Mouse (Mus musculus) C2C12 (cell line): ENCODE results near the gene Limd1. TPM values are rescaled to one million over a fixed set of nuclear protein-coding genes. Genes with fewer than 3 reads are reported as not detected.

Experiments used
- H3K27me3 ChIP-seq: one replicate; pipeline ENCODE4 v1.6.1; 2011; ENCODE audit not compliant: control insufficient read depth, insufficient read depth, insufficient read length
- H3K36me3 ChIP-seq: one replicate; pipeline ENCODE4 v1.6.1; 2011; ENCODE audit not compliant: control insufficient read depth, insufficient read depth
- H3K4me3 ChIP-seq: one replicate; pipeline ENCODE4 v1.5.1; 2011; ENCODE audit warnings: mild to moderate bottlenecking, control low read depth; ENCODE audit not compliant: poor library complexity, insufficient read depth, severe bottlenecking
- H3K79me2 ChIP-seq: one replicate; pipeline ENCODE4 v1.6.1; 2011; ENCODE audit not compliant: control insufficient read depth, insufficient read depth
- H3K79me3 ChIP-seq: one replicate; pipeline ENCODE4 v1.6.1; 2011; ENCODE audit warnings: low read depth, control low read depth
- H3ac ChIP-seq: one replicate; pipeline ENCODE3; 2011; ENCODE audit warnings: low read depth; ENCODE audit not compliant: control insufficient read depth, insufficient read length
- CEBPB ChIP-seq: IDR thresholded peaks from one replicate; pipeline ENCODE4 v1.6.1; 2011; ENCODE audit warnings: low read depth, mild to moderate bottlenecking, control low read depth, moderate library complexity
- CTCF ChIP-seq: IDR thresholded peaks from one replicate; pipeline ENCODE4 v1.5.1; 2011; ENCODE audit not compliant: control insufficient read depth, insufficient read depth, insufficient read length
- FOSL1 ChIP-seq: IDR thresholded peaks from one replicate; pipeline ENCODE4 v1.8.0; 2011; ENCODE audit warnings: mild to moderate bottlenecking, low read length; ENCODE audit not compliant: poor library complexity, insufficient read depth, severe bottlenecking
- MAX ChIP-seq: IDR thresholded peaks from one replicate; pipeline ENCODE4 v1.6.1; 2011; ENCODE audit warnings: mild to moderate bottlenecking, control low read depth
- MYOD1 ChIP-seq: IDR thresholded peaks from one replicate; pipeline ENCODE4 v1.6.1; 2011; ENCODE audit warnings: low read depth; ENCODE audit not compliant: control insufficient read depth, insufficient read length
- MYOG ChIP-seq: IDR thresholded peaks from one replicate; pipeline ENCODE4 v1.6.1; 2011; ENCODE audit not compliant: control insufficient read depth, insufficient read length; ENCODE audit errors: extremely low read depth
- USF1 ChIP-seq: IDR thresholded peaks from one replicate; pipeline ENCODE4 v1.6.1; 2011; ENCODE audit warnings: low read depth, mild to moderate bottlenecking, control low read depth, moderate library complexity
- polyA plus RNA-seq: library from polyadenylated mRNA; unstranded; fragments of >200 nt; fragmentation: generic; extraction: Trizol; gene quantifications from one replicate; pipeline ENCODE4 v1.2.1, GENCODE M21; 2012; ENCODE audit warnings: missing spikeins

The Limd1 gene
- polyA plus RNA-seq, 1 experiment: 20.0 TPM

- no peak overlapping the region for H3ac ChIP-seq
- H3K79me2 ChIP-seq: peaks cover 100% of the 10 kb centered on the region
- no peak for TF ChIP-seq CEBPB
- no peak for TF ChIP-seq MAX
- TF ChIP-seq FOSL1: no peak
- TF ChIP-seq CTCF: no peak
- TF ChIP-seq MYOD1: no peak
- TF ChIP-seq MYOG: no peak
- no peak for TF ChIP-seq USF1
- H3K79me3 ChIP-seq: peaks cover 86% of the 10 kb centered on the region
- H3K4me3 ChIP-seq: no peak overlapping the region
- peaks cover 34% of the 10 kb centered on the region for H3K36me3 ChIP-seq
- no peaks in the 10 kb centered on the region for H3K27me3 ChIP-seq
These were observed 8.1 kb downstream of the Limd1 start for GRCm38 (mm10) chr9:123486635-123487034.

- H3K79me3 ChIP-seq: peaks cover 86% of the 10 kb centered on the region
- H3ac ChIP-seq: no peak overlapping the region
- no peak overlapping the region for H3K4me3 ChIP-seq
- H3K79me2 ChIP-seq: peaks cover 100% of the 10 kb centered on the region
- no peaks in the 10 kb centered on the region for H3K27me3 ChIP-seq
- H3K36me3 ChIP-seq: peaks cover 19% of the 10 kb centered on the region
- no peak for TF ChIP-seq USF1
- no peak for TF ChIP-seq CEBPB
- TF ChIP-seq MYOG: no peak
These were observed 10.6 kb downstream of the Limd1 start for GRCm38 (mm10) chr9:123489073-123489472.

DNA sequence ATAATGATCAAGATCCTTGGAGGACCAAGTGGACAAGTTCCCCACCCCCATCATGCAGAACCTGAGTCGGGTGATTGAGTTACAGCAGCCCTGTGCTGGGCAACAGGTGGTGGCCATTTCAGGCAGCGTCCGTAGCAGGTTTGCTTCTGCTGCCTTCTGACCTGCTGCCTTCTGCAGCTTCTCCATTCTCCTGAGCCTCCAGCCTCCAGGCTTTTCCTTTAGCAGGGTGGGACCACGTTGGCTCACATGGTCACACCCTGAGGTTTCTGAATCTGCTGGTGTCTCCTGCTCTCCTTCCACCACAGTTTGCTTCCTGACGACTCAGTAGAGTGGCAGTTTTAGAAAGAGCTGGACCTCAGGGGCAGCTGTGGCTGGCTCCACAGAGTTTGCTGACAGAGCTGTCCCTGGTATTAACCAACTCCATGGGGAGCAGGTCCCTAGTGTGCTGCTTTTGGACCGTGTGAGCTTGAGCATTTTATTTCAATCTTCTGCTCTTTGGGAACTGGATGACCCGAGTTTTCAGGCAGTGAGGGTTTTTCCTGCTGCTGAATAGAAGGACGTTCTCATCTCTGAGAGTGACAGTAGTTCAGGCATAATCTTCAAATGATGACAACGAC, 11.3 kb downstream of the Limd1 start:
- Histone ChIP-seq H3K4me3 (no peak overlapping the region), H3K79me2 (peaks cover 100% of the 10 kb centered on the region), H3K27me3 (no peaks in the 10 kb centered on the region), H3K36me3 (peaks cover 22% of the 10 kb centered on the region), H3K79me3 (peaks cover 86% of the 10 kb centered on the region), H3ac (no peak overlapping the region)
- TF ChIP-seq MYOD1 (no peak), MAX (no peak), CTCF (no peak), USF1 (no peak), FOSL1 (no peak), CEBPB (no peak)

GRCm38 (mm10) chr9:123490930-123491329, 12.4 kb downstream of the Limd1 start:
- H3K79me3 ChIP-seq: peaks cover 86% of the 10 kb centered on the region
- TF ChIP-seq CTCF: no peak
- TF ChIP-seq CEBPB: no peak
- TF ChIP-seq MYOD1: no peak
- TF ChIP-seq FOSL1: no peak
- H3ac ChIP-seq: no peak overlapping the region
- H3K4me3 ChIP-seq: no peak overlapping the region
- peaks cover 19% of the 10 kb centered on the region for H3K36me3 ChIP-seq
- H3K79me2 ChIP-seq: peaks cover 100% of the 10 kb centered on the region
- no peaks in the 10 kb centered on the region for H3K27me3 ChIP-seq

DNA sequence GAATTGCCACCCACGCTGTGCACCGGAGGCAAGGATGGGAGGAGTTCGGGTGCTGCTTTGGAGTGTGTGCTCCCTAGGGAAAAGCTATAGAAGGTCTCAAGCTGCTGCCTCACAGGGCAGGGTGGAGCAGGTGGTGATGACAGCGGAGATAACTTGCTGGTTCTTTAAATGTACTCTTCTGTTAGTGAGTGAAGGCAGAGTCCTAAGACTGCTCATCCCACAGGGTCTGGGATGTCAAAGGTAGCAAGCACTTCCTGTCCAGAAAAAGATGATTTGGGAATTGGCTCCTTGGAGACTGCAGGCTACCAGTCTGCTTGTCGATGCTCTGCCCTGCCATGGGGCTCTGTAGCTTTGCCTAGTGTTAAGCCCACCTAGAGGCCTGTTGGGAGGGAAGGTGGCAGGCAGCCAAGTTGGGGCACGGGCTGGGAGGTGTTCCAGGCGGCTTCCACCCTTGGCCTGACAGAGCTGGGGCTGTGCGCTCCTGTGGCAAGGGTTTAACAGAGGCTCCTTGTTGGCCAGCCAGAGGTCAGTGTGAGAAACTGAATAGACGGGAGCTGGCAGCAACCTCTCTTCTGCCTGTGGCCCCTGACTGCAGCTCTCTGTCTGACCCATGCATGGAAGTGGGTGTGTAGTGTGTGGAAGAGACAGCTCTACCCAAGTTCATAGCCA, 13.5 kb downstream of the Limd1 start:
- TF ChIP-seq MYOG (no peak), USF1 (no peak), FOSL1 (no peak), MYOD1 (no peak), MAX (no peak), CEBPB (no peak), CTCF (no peak)
- H3K36me3 ChIP-seq: peaks cover 9% of the 10 kb centered on the region
- no peak overlapping the region for H3K4me3 ChIP-seq
- no peak overlapping the region for H3ac ChIP-seq
- H3K79me3 ChIP-seq: peaks cover 79% of the 10 kb centered on the region
- H3K27me3 ChIP-seq: no peaks in the 10 kb centered on the region
- H3K79me2 ChIP-seq: peaks cover 100% of the 10 kb centered on the region

DNA sequence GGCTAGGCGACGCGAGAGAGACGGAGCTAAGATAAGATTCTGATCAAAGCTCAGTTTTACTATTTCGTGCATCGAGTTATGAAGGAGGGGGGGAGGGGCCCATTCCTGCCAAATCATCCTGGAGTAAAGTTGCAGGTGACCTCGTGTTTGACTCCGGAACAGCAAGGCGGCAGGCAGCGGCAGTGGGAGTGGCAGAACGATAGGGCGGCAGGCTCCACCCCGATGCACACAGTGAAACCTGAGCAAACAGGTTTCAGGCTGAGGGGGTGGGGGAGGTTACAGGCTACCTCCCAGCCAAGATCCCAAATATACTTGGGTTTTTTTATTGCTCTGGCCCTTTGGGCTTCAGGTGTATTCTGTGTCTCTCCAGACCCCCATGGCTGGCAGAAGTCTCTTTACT, 18.2 kb downstream of the Limd1 start:
- no peak for TF ChIP-seq USF1
- no peak for TF ChIP-seq CEBPB
- TF ChIP-seq MYOG: no peak
- no peak for TF ChIP-seq CTCF
- TF ChIP-seq FOSL1: no peak
- TF ChIP-seq MYOD1: no peak
- TF ChIP-seq MAX: no peak
- Histone ChIP-seq H3K79me3 (peaks cover 48% of the 10 kb centered on the region), H3K36me3 (peaks cover 10% of the 10 kb centered on the region), H3K4me3 (no peak overlapping the region), H3K27me3 (no peaks in the 10 kb centered on the region), H3K79me2 (peaks cover 75% of the 10 kb centered on the region), H3ac (no peak overlapping the region)
